ENCODE assay signal across 17 mouse cellular contexts in genomic region chr10:22815461-22816236, GRCm38 (mm10). TPM values are rescaled to one million over a fixed set of nuclear protein-coding genes. Genes with fewer than 3 reads are reported as not detected.
DNase-seq lines count a peak whose midpoint lies in the region; ATAC-seq and TF ChIP-seq lines count a peak whose summit lies in the region.
"Had no signal": no experiment of that assay in that cellular context is flagged by ENCODE, and none has a peak within 500 bp of the region (broad histone marks: within the 10 kb centered on the region; RNA-seq: fewer than 3 reads in every experiment).

No protein-coding gene starts in this region.

- no peaks in the 10 kb centered on the region for H3K36me3 ChIP-seq in liver, adult 2 months (ENCODE audit: control insufficient read depth, insufficient read depth, low read length)
- H3K36me3 ChIP-seq in intestine, embryonic 14.5 days (ENCODE audit: control insufficient read depth, insufficient read depth, low read length) = 0 out of 2 replicates have a peak, but pooled peaks cover 6% of the 10 kb centered on the region
- H3K36me3 ChIP-seq: neural tube, embryonic 12.5 days had no signal

- peaks cover 33% of the 10 kb centered on the region for H3K27me3 ChIP-seq in liver, adult 2 months (ENCODE audit: control insufficient read depth, insufficient read depth, low read length)
- peaks cover 25% of the 10 kb centered on the region; the same call in 1 of the 2 replicates for H3K27me3 ChIP-seq in intestine, embryonic 14.5 days (replicated peaks; ENCODE audit: control insufficient read depth, insufficient read depth, low read length)

- H3K4me3 ChIP-seq in liver, adult 2 months (ENCODE audit: insufficient read depth, low read depth, low read length) = no peak overlapping the region
- H3K4me3 ChIP-seq in intestine, embryonic 14.5 days (ENCODE audit: low read depth, low read length) = peak overlapping the region; percentile 37
- H3K4me3 ChIP-seq: left cerebral cortex, adult 2 months; neural tube, embryonic 12.5 days had no signal

- no peaks in the 10 kb centered on the region for H3K9me3 ChIP-seq in intestine, embryonic 14.5 days (ENCODE audit: control insufficient read depth, low read length)
- H3K9me3 ChIP-seq: neural tube, embryonic 12.5 days had no signal

- H3K4me1 ChIP-seq in liver, adult 2 months (ENCODE audit: control insufficient read depth, insufficient read depth, low read length) = no peaks in the 10 kb centered on the region
- no peaks in the 10 kb centered on the region; the same call in 1 of the 2 replicates for H3K4me1 ChIP-seq in intestine, embryonic 14.5 days (replicated peaks; ENCODE audit: control insufficient read depth, insufficient read depth, low read length)

- peak overlapping the region; percentile 69 for H3K4me2 ChIP-seq in intestine, embryonic 14.5 days (ENCODE audit: low read length)
- H3K4me2 ChIP-seq: neural tube, embryonic 12.5 days had no signal

- H3K9ac ChIP-seq in liver, adult 2 months (ENCODE audit: low read depth, low read length) = no peak overlapping the region; the same call in 1 of the 2 replicates
- peak overlapping the region; percentile 74 for H3K9ac ChIP-seq in intestine, embryonic 14.5 days (ENCODE audit: low read length)
- H3K9ac ChIP-seq: neural tube, embryonic 12.5 days had no signal

- peak overlapping the region; percentile 41 for H3K27ac ChIP-seq in liver, adult 2 months (replicated peaks; ENCODE audit: insufficient read depth, low read depth, low read length)
- H3K27ac ChIP-seq in intestine, embryonic 14.5 days (ENCODE audit: low read depth) = peak overlapping the region; percentile 90
- H3K27ac ChIP-seq: left cerebral cortex, adult 2 months; neural tube, embryonic 12.5 days had no signal

- TF ChIP-seq POLR2A in liver, adult 2 months (IDR thresholded peaks at IDR 0.05; ENCODE audit: extremely low read depth, insufficient read depth, low read length) = no peak

- no peak for ATAC-seq in intestine, embryonic 14.5 days (replicated peaks; ENCODE audit: low FRiP score, low TSS enrichment, low read depth)
- ATAC-seq: hindbrain, embryonic 16.5 days had no signal

- TF ChIP-seq CTCF in liver, adult 2 months (IDR thresholded peaks at IDR 0.05; ENCODE audit: low read depth, low read length) = no peak

- no peaks in the 10 kb centered on the region for H3K79me2 ChIP-seq in liver, adult 2 months (ENCODE audit: control insufficient read depth, insufficient read depth, low read length)

- DNase-seq in embryo, embryonic 9.5 days (ENCODE audit: extremely low spot score) = peak; percentile 17
- DNase-seq in embryo, embryonic 10 days (ENCODE audit: low spot score) = no peak
- no peak for DNase-seq in liver, adult 2 months (ENCODE audit: extremely low read depth, low read depth, low spot score)
- DNase-seq in liver = no peak
- peak; percentile 18 for DNase-seq in ES-CJ7 (ENCODE audit: low read depth, low spot score)
- DNase-seq in intestine, embryonic 14.5 days (ENCODE audit: low spot score) = peak; percentile 69
- no peak for DNase-seq in thymus, postnatal 4 days
- no peak for DNase-seq in testis, postnatal 14 days (ENCODE audit: low spot score)
- DNase-seq: adrenal gland, adult 8-10 months; cerebellum, adult 8-10 months; right cerebral cortex, postnatal 4 days had no signal

- WGBS in liver, adult 2 months = 5% methylated on average over 19 of the region's 19 CpGs
- WGBS in intestine, embryonic 14.5 days = 5% methylated on average over 19 of the region's 19 CpGs

RNA-seq across cellular contexts. Expression of gene Tcf21, which starts 4.3 kb away (rescaled TPM):
- 2.7 and 4.7 TPM in 2 replicates for total RNA-seq in liver, adult 2 months (2014; rRNA removed)
- 11.6 and 13.6 TPM in 2 replicates for polyA plus RNA-seq in liver, adult 2 months (2012; rRNA removed)
- 257 and 320 TPM in 2 replicates for polyA plus RNA-seq in intestine, embryonic 14.5 days (2014; fragmentation: Nextera tagmentation; extraction: Ambion mirVana)
- total RNA-seq: gastrocnemius, adult 8-10 months; left cerebral cortex, adult 2 months; megakaryocyte progenitor cell, adult 5-6 weeks; MEL had no signal

Comparison
In these comparisons a context has a peak if more than half of its experiments do, and no peak if none do; other contexts are left out.
1. DNase-seq: peak in embryo, embryonic 9.5 days (single experiment), ES-CJ7 (single experiment) and intestine, embryonic 14.5 days (single experiment); none in embryo, embryonic 10 days (single experiment), liver, adult 2 months (single experiment), liver (single experiment), thymus, postnatal 4 days (single experiment) and testis, postnatal 14 days (single experiment).
2. RNA of gene Tcf21, which starts 4.3 kb away (polyA plus RNA-seq): 257 to 320 TPM in intestine, embryonic 14.5 days; 11.6 to 13.6 TPM in liver, adult 2 months; every median in the first group is over 10 times any median in the second.